Mouse (Mus musculus): Measurements from ENCODE around the gene Gna13.

Gene Gna13

DNA sequence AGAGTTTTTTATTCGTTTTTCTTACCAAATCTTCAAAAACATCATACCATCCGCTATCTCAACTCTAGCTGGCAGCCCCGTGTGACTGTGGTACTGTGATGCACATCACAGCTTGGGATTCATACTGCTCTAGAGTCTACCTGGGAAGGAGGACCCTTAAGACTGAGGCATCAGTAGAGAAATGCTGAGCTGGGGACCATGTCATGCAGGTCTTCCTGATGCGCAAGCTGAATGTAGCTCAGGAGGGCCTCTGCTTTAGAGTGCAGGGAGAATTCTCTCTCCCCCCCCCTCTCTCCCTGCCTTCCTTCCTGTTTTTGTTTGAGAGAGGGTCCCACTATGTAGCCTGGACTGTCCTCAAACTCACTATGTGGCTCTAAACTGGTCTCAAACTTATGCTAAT lies 78.0 kb downstream of the Gna13 start:
- peaks cover 20% of the 10 kb centered on the region for H3K36me3 ChIP-seq (ENCODE audit: insufficient read depth, low read length)
- peaks cover 28% of the 10 kb centered on the region for H3K4me1 ChIP-seq (replicated peaks; ENCODE audit: low read depth, low read length)
- no peak overlapping the region; the same call in 1 of the 2 replicates for H3K4me3 ChIP-seq (replicated peaks; ENCODE audit: low read length)
- H3K9me3 ChIP-seq (ENCODE audit: low read length), result no peaks in the 10 kb centered on the region
- TF ChIP-seq CTCF (conservative IDR thresholded peaks at IDR 0.05; ENCODE audit: low read length), result no peak
- no peak for TF ChIP-seq POU5F1 (IDR thresholded peaks at IDR 0.05; ENCODE audit: borderline replicate concordance, low read length)
- TF ChIP-seq NANOG (IDR thresholded peaks at IDR 0.05; ENCODE audit: borderline replicate concordance, low read length), result no peak
- H3K27me3 ChIP-seq (ENCODE audit: insufficient read depth, low read length), result peaks cover 18% of the 10 kb centered on the region

DNA sequence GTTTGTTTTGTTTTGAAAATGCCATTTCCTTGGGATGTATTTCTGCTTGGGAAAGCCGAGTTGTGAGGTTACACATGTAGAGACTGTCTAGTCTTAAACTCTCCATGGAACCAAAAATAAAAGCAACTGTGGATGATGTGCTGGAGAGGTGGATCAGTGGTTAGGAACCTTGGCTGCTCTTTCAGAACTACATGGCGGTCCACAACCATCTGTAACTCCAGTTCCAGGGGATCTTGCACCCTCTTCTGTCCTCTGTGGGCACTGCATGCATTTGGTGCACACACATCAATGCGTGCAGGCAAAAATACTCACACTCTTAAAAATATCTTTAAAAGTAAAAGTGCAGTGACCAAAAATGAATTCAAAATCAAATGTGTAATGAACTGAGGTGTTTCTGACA lies 78.5 kb downstream of the Gna13 start:
- H3K4me3 ChIP-seq (replicated peaks; ENCODE audit: low read length), result no peak overlapping the region
- peaks cover 18% of the 10 kb centered on the region for H3K27me3 ChIP-seq (ENCODE audit: insufficient read depth, low read length)
- no peak for TF ChIP-seq POU5F1 (IDR thresholded peaks at IDR 0.05; ENCODE audit: borderline replicate concordance, low read length)
- peak; percentile 79 for TF ChIP-seq CTCF (conservative IDR thresholded peaks at IDR 0.05; ENCODE audit: low read length)
- H3K9me3 ChIP-seq (ENCODE audit: low read length), result no peaks in the 10 kb centered on the region
- peaks cover 15% of the 10 kb centered on the region for H3K36me3 ChIP-seq (ENCODE audit: insufficient read depth, low read length)
- H3K4me1 ChIP-seq (replicated peaks; ENCODE audit: low read depth, low read length), result peaks cover 28% of the 10 kb centered on the region

DNA sequence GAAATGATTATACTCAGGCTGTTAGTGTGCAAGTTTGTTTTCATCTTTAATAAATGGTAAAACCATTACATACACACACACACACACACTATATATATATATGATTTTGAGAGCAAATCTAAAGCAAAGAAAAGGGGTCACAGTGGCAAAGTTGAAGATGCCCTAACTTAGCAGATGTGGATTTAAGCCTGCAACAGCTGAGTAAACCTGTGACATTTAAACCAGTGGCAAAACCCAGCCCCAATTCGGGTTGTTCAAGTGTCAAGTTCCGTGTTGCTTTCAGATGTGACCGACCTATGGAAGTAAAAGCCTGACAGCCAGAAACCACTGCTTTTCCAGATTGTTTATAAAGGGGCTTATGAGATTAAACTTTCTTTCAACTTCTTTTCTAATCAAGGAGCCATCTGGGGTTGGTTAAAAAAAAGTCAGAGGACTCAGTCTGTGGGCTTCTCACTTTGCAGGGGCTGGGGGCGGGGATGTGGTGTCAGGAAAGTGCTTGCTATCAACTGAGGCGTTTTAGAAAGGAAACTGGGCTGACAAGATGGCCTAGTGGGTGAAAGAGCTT lies 79.6 kb downstream of the Gna13 start:
- TF ChIP-seq POU5F1 (IDR thresholded peaks at IDR 0.05; ENCODE audit: borderline replicate concordance, low read length) (no peak), CTCF (conservative IDR thresholded peaks at IDR 0.05; ENCODE audit: low read length) (no peak), NANOG (IDR thresholded peaks at IDR 0.05; ENCODE audit: borderline replicate concordance, low read length) (no peak)
- Histone ChIP-seq H3K4me3 (replicated peaks; ENCODE audit: low read length) (no peak overlapping the region), H3K27me3 (ENCODE audit: insufficient read depth, low read length) (peaks cover 18% of the 10 kb centered on the region), H3K9me3 (ENCODE audit: low read length) (no peaks in the 10 kb centered on the region), H3K4me1 (replicated peaks; ENCODE audit: low read depth, low read length) (peaks cover 25% of the 10 kb centered on the region), H3K36me3 (ENCODE audit: insufficient read depth, low read length) (0 out of 2 replicates have a peak, but pooled peaks cover 7% of the 10 kb centered on the region)

DNA sequence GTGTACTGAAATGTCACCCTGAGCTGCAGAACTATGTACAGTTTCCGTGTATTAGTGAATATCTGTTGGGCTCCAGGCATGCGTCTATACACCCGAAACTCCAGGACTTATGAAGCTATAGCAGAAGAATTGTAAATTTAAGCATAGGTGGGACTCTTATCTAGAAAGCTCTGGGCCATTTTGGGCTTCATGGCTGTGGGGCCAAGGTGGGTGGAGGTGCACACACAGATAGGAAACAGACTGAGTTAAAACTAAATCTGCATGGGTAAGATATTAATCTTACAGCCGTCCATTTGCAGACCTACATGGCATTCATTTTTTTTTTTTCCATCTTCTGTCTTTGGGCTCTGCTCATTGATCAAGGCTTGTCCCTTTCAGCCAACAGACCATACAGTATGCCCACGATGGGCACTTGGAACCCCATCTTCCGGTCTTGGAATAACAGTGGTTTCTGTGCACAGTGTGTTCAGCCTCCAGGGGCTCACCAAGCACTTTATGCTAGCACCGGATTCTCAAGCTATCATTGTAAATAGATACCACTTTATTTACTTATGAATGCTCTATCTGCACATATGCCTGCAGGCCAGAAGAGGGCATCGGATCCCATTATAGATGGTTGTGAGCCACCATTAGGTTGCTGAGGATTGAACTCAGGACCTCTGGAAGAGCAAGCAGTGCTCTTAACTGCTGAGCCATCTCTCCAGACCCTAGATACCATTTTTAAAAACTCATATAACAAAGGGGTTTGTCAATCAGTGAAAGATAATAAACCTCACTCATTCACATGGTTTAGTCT lies 81.0 kb downstream of the Gna13 start:
- Histone ChIP-seq H3K9me3 (ENCODE audit: low read length) (no peaks in the 10 kb centered on the region), H3K27me3 (ENCODE audit: insufficient read depth, low read length) (peaks cover 22% of the 10 kb centered on the region), H3K36me3 (ENCODE audit: insufficient read depth, low read length) (no peaks in the 10 kb centered on the region), H3K4me1 (replicated peaks; ENCODE audit: low read depth, low read length) (peaks cover 25% of the 10 kb centered on the region), H3K4me3 (replicated peaks; ENCODE audit: low read length) (no peak overlapping the region)
- no peak for TF ChIP-seq NANOG (IDR thresholded peaks at IDR 0.05; ENCODE audit: borderline replicate concordance, low read length)
- TF ChIP-seq CTCF (conservative IDR thresholded peaks at IDR 0.05; ENCODE audit: low read length), result no peak
- TF ChIP-seq POU5F1 (IDR thresholded peaks at IDR 0.05; ENCODE audit: borderline replicate concordance, low read length), result no peak

DNA sequence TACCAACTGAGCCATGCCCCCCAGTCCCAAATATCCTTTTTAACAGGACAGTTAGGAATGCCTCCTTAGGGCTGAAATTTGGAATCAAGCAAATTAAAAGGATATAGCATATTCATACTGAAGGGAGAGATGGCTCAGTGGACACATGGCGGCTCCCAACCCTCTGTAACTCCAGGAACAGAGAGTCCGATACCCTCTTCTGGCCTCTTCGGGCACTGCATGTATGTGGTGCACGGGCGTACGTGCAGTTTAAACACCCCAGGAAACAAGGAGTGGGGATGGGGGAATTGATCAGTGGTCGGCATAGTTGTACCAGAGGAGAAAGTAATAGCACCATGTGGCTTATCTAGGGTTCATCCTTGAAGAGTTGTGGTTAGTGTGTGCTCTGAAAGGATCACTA lies 82.0 kb downstream of the Gna13 start:
- Histone ChIP-seq H3K9me3 (ENCODE audit: low read length) (no peaks in the 10 kb centered on the region), H3K4me1 (replicated peaks; ENCODE audit: low read depth, low read length) (peaks cover 21% of the 10 kb centered on the region), H3K4me3 (replicated peaks; ENCODE audit: low read length) (no peak overlapping the region), H3K27me3 (ENCODE audit: insufficient read depth, low read length) (peaks cover 18% of the 10 kb centered on the region), H3K36me3 (ENCODE audit: insufficient read depth, low read length) (no peaks in the 10 kb centered on the region)
- peak; percentile 54; the same call in 1 of the 2 replicates for TF ChIP-seq CTCF (conservative IDR thresholded peaks at IDR 0.05; ENCODE audit: low read length)
- TF ChIP-seq POU5F1 (IDR thresholded peaks at IDR 0.05; ENCODE audit: borderline replicate concordance, low read length), result no peak
- TF ChIP-seq NANOG (IDR thresholded peaks at IDR 0.05; ENCODE audit: borderline replicate concordance, low read length), result no peak

DNA sequence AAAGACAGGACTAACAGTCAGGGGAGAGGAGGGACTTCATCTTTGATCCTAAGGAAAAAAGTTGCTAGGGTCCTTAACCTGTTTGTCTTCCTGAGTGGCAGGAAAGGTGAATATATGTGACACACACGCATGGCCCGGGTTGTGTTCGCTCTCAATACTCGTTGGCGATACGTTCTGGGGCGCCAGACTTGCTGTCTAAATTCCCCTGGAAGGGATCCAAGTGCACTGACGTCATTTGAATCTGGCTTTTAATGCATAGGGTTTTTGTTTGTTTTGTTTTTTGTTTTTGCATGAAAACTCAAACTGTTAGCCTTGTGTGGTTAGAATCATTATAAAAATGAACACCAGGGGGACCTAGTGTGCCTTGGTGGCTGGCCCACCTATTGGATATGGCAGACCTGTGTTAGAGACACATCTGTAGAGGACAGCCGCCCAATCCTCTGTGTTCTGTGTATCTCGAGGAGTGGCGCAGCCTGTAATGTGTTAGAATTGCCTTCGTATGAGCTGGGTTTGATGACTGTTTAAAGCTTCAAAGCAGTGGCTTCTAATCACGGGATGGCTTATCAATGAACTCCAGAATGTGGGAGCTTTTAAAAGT lies 82.9 kb downstream of the Gna13 start:
- Histone ChIP-seq H3K9me3 (ENCODE audit: low read length) (no peaks in the 10 kb centered on the region), H3K4me1 (replicated peaks; ENCODE audit: low read depth, low read length) (peaks cover 14% of the 10 kb centered on the region), H3K4me3 (replicated peaks; ENCODE audit: low read length) (no peak overlapping the region), H3K27me3 (ENCODE audit: insufficient read depth, low read length) (peaks cover 8% of the 10 kb centered on the region), H3K36me3 (ENCODE audit: insufficient read depth, low read length) (no peaks in the 10 kb centered on the region)
- peak; percentile 47 for TF ChIP-seq CTCF (conservative IDR thresholded peaks at IDR 0.05; ENCODE audit: low read length)
- TF ChIP-seq POU5F1 (IDR thresholded peaks at IDR 0.05; ENCODE audit: borderline replicate concordance, low read length), result no peak
